Mouse (Mus musculus) MEL (cell line): Measurements from ENCODE around the gene Zfp622.

Source experiments
- CTCF ChIP-seq, 3 experiments: IDR thresholded peaks in 2 of 3; conservative IDR thresholded peaks in 1 of 3; 2 replicates each; pipeline ENCODE4 v1.5.1; 2011 to 2012; ENCODE audit warnings: low read length in 3 of 3, low read depth in 2 of 3, mild to moderate bottlenecking in 2 of 3, improper control_type of control experiment in 1 of 3, inconsistent platforms in 1 of 3, mixed read lengths in 1 of 3, moderate library complexity in 1 of 3; ENCODE audit not compliant: control insufficient read depth in 1 of 3, insufficient read depth in 1 of 3, poor library complexity in 1 of 3, severe bottlenecking in 1 of 3
- GABPA ChIP-seq: IDR thresholded peaks from 2 replicates; pipeline ENCODE4 v1.6.1; 2012; ENCODE audit warnings: low read depth, mild to moderate bottlenecking, inconsistent platforms, low read length, improper control_type of control experiment, moderate library complexity
- GATA1 ChIP-seq: IDR thresholded peaks from 2 replicates; pipeline ENCODE4 v1.6.1; 2011; ENCODE audit warnings: low read depth, low read length, improper control_type of control experiment
- HCFC1 ChIP-seq: IDR thresholded peaks from 2 replicates; pipeline ENCODE4 v1.6.1; 2012; ENCODE audit warnings: low read depth, mild to moderate bottlenecking, inconsistent platforms, low read length, improper control_type of control experiment, moderate library complexity
- JUND ChIP-seq: IDR thresholded peaks from 2 replicates; pipeline ENCODE4 v1.6.1; 2011; ENCODE audit warnings: low read depth, mild to moderate bottlenecking, improper control_type of control experiment, low read length
- MAZ ChIP-seq: IDR thresholded peaks from 2 replicates; pipeline ENCODE4 v1.6.1; 2012; ENCODE audit warnings: low read depth, mild to moderate bottlenecking, inconsistent platforms, low read length, improper control_type of control experiment
- NELFE ChIP-seq: IDR thresholded peaks from 2 replicates; pipeline ENCODE4 v1.6.1; 2011; ENCODE audit warnings: low read depth, low read length, improper control_type of control experiment
- POLR2A ChIP-seq, 2 experiments: IDR thresholded peaks; 2 replicates each; pipeline ENCODE4 v1.6.1; 2011 to 2012; ENCODE audit warnings: low read length in 2 of 2, mild to moderate bottlenecking in 2 of 2, control low read depth in 1 of 2, improper control_type of control experiment in 1 of 2, low read depth in 1 of 2, moderate library complexity in 1 of 2; ENCODE audit not compliant: control insufficient read depth in 1 of 2, insufficient read depth in 1 of 2, poor library complexity in 1 of 2
- POLR2AphosphoS2 ChIP-seq: IDR thresholded peaks from 2 replicates; pipeline ENCODE4 v1.6.1; 2011; ENCODE audit warnings: low read length, improper control_type of control experiment
- UBTF ChIP-seq: IDR thresholded peaks from 2 replicates; pipeline ENCODE4 v1.6.1; 2012; ENCODE audit warnings: low read depth, mild to moderate bottlenecking, inconsistent platforms, low read length, improper control_type of control experiment, moderate library complexity, borderline replicate concordance; ENCODE audit not compliant: insufficient read depth
- USF1 ChIP-seq: IDR thresholded peaks from 2 replicates; pipeline ENCODE4 v1.6.1; 2014; ENCODE audit warnings: low read depth, mild to moderate bottlenecking, inconsistent platforms, low read length, improper control_type of control experiment, moderate library complexity

- TF ChIP-seq HCFC1 (no peak), CTCF (IDR thresholded peaks at IDR 0.05 in 2 of 3, conservative IDR thresholded peaks at IDR 0.05 in 1 of 3; ENCODE audit: control insufficient read depth in 1 of 3, insufficient read depth in 1 of 3, low read depth in 2 of 3, low read length in 3 of 3, poor library complexity in 1 of 3, severe bottlenecking in 1 of 3) (no peak), GABPA (no peak), POLR2A (IDR thresholded peaks at IDR 0.05; ENCODE audit: control insufficient read depth in 1 of 2, insufficient read depth in 1 of 2, low read depth in 1 of 2, low read length in 2 of 2, poor library complexity in 1 of 2) (no peak), GATA1 (no peak), NELFE (no peak), MAZ (no peak), USF1 (no peak), POLR2AphosphoS2 (no peak), JUND (no peak), UBTF (no peak)
Measured at GRCm38 (mm10) chr15:26008621-26009020, 24.5 kb downstream of the Zfp622 start.
